Mouse (Mus musculus): ENCODE data around the gene Cacnb4.

Cacnb4 gene

GRCm38 (mm10) chr2:52423611-52424247 is 252.9 kb downstream of the Cacnb4 start:
- DNase-seq (ENCODE audit: low spot score in 2 of 2), result no peak

GRCm38 (mm10) chr2:52422871-52423610 is 253.6 kb downstream of the Cacnb4 start:
- no peak for DNase-seq (ENCODE audit: low spot score in 2 of 2)

GRCm38 (mm10) chr2:52421197-52421596 is 255.4 kb downstream of the Cacnb4 start:
- DNase-seq (ENCODE audit: low spot score in 2 of 2), result no peak

- DNase-seq (ENCODE audit: low spot score in 2 of 2), result no peak
These were observed 256.5 kb downstream of the Cacnb4 start for GRCm38 (mm10) chr2:52420001-52420710.

GRCm38 (mm10) chr2:52419295-52419694 is 257.3 kb downstream of the Cacnb4 start:
- no peak for DNase-seq (ENCODE audit: low spot score in 2 of 2)

- DNase-seq (ENCODE audit: low spot score in 2 of 2), result no peak
These were observed 264.1 kb downstream of the Cacnb4 start for GRCm38 (mm10) chr2:52412524-52413037.

GRCm38 (mm10) chr2:52406480-52406879 is 270.2 kb downstream of the Cacnb4 start:
- no peak for DNase-seq (ENCODE audit: low spot score in 2 of 2)

GRCm38 (mm10) chr2:52405238-52405637 is 271.4 kb downstream of the Cacnb4 start:
- no peak for DNase-seq (ENCODE audit: low spot score in 2 of 2)

- DNase-seq (ENCODE audit: low spot score in 2 of 2), result no peak
These were observed 282.1 kb downstream of the Cacnb4 start for GRCm38 (mm10) chr2:52394529-52394928.

GRCm38 (mm10) chr2:52390415-52390975 is 286.1 kb downstream of the Cacnb4 start:
- no peak for DNase-seq (ENCODE audit: low spot score in 2 of 2)

- no peak for DNase-seq (ENCODE audit: low spot score in 2 of 2)
These were observed 286.7 kb downstream of the Cacnb4 start for GRCm38 (mm10) chr2:52389975-52390374.

GRCm38 (mm10) chr2:52386451-52386850 is 290.2 kb downstream of the Cacnb4 start:
- no peak for DNase-seq (ENCODE audit: low spot score in 2 of 2)

- no peak for DNase-seq (ENCODE audit: low spot score in 2 of 2)
These were observed 290.6 kb downstream of the Cacnb4 start for GRCm38 (mm10) chr2:52386037-52386436.

GRCm38 (mm10) chr2:52378848-52379261 is 297.8 kb downstream of the Cacnb4 start:
- no peak for DNase-seq (ENCODE audit: low spot score in 2 of 2)

GRCm38 (mm10) chr2:52378448-52378804 is 298.2 kb downstream of the Cacnb4 start, which contains the start of gene Neb:
Gene Neb, minus strand, starts transcription at chr2:52378474.
- DNase-seq (ENCODE audit: low spot score in 2 of 2), result no peak

All from urinary bladder, adult 18-20 months (tissue).